Mouse (Mus musculus): ENCODE results near the gene Wdr70. TPM values are rescaled to one million over a fixed set of nuclear protein-coding genes. Genes with fewer than 3 reads are reported as not detected.
A peak's percentile ranks its signal among the peaks of the same experiment; 100 is the strongest.

Wdr70 gene
- polyA plus RNA-seq, 1 experiment from 2014 or later, result 82.7 TPM

DNA sequence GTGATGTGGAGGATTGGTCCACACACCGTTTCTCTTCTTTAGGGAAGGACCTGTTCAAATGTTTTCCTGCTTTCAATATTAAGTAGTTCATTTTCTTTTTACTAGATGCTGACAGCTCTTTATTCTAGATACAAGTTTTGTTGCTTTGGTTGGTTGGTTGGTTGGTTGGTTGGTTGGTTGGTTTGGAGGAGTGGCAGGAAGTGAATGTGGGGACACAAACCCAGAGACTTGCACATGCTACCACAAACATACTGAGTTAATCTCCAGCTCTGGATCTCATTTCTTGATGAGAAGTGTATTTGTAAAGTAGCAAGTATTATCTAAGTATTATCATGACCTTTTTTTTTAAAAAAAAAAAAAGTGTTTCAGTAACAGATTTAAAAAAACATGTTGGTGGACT, 120.4 kb downstream of the Wdr70 start:
- Histone ChIP-seq H3K9me3 (ENCODE audit: control insufficient read depth, low read length) (no peaks in the 10 kb centered on the region), H3K4me3 (ENCODE audit: low read depth, low read length) (no peak overlapping the region), H3K4me2 (replicated peaks; ENCODE audit: low read depth, low read length) (no peak overlapping the region), H3K27ac (ENCODE audit: low read depth, low read length) (no peak overlapping the region), H3K27me3 (ENCODE audit: control insufficient read depth, insufficient read depth, low read length) (no peaks in the 10 kb centered on the region), H3K36me3 (ENCODE audit: control insufficient read depth, insufficient read depth, low read length) (no peaks in the 10 kb centered on the region), H3K4me1 (replicated peaks; ENCODE audit: control insufficient read depth, insufficient read depth, low read length) (no peaks in the 10 kb centered on the region), H3K9ac (ENCODE audit: low read depth, low read length) (no peak overlapping the region)
- DNase-seq (ENCODE audit: low spot score) (no peak), ATAC-seq (ENCODE audit: low FRiP score) (no peak)
- 95% methylated on average over 1 of the region's 1 CpGs for WGBS

DNA sequence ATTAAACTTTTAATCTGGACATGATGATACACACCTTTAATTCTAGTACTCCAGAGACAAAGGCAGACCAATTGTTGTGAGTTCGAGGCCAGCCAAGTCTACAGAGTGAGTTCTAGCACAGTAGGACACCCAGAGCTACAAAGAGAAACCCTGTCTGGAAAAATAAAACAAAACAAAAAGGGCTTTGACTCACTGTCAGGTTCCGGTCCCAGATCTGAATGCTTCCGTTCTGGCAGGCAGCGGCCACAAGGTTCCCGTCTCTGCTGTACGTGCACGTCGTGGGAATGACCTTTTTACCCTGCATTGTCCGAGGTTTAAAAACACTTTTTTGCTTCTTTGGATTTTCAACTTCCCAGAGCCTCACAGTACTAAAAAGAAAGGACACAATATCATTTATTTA, 122.2 kb downstream of the Wdr70 start:
- Histone ChIP-seq H3K9ac (ENCODE audit: low read depth, low read length) (no peak overlapping the region), H3K4me1 (replicated peaks; ENCODE audit: control insufficient read depth, insufficient read depth, low read length) (no peaks in the 10 kb centered on the region), H3K27ac (ENCODE audit: low read depth, low read length) (no peak overlapping the region), H3K27me3 (ENCODE audit: control insufficient read depth, insufficient read depth, low read length) (no peaks in the 10 kb centered on the region), H3K4me2 (replicated peaks; ENCODE audit: low read depth, low read length) (no peak overlapping the region), H3K9me3 (ENCODE audit: control insufficient read depth, low read length) (no peaks in the 10 kb centered on the region), H3K36me3 (ENCODE audit: control insufficient read depth, insufficient read depth, low read length) (no peaks in the 10 kb centered on the region), H3K4me3 (ENCODE audit: low read depth, low read length) (no peak overlapping the region)
- ATAC-seq (ENCODE audit: low FRiP score), result no peak
- WGBS, result 45% methylated on average over 9 of the region's 9 CpGs
- peak; percentile 2 for DNase-seq (ENCODE audit: low spot score)

DNA sequence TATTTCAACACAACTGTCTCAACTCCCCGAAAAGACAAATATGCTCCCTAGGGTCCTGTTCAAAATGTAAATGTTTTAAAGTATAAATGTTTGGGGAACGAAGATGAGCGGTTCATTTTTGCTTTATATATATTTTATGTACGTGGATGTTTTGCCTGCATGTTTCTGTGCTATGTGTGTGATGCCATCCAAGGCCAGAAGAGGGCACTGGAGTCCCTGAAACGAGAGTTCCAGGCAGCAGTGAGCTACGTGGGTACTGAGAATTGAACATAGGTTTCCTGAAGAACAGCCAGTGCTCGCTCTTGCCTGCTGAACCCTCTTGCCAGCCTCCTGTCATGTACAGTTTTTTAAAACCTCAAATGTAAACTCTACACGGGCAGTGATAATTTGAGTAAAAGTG, 124.6 kb downstream of the Wdr70 start:
- H3K9ac ChIP-seq (ENCODE audit: low read depth, low read length), result no peak overlapping the region
- no peak overlapping the region for H3K4me3 ChIP-seq (ENCODE audit: low read depth, low read length)
- no peaks in the 10 kb centered on the region for H3K9me3 ChIP-seq (ENCODE audit: control insufficient read depth, low read length)
- no peak for ATAC-seq (ENCODE audit: low FRiP score)
- DNase-seq (ENCODE audit: low spot score), result peak; percentile 11
- no peak overlapping the region for H3K27ac ChIP-seq (ENCODE audit: low read depth, low read length)
- no peak overlapping the region for H3K4me2 ChIP-seq (replicated peaks; ENCODE audit: low read depth, low read length)
- no peaks in the 10 kb centered on the region for H3K36me3 ChIP-seq (ENCODE audit: control insufficient read depth, insufficient read depth, low read length)
- H3K4me1 ChIP-seq (replicated peaks; ENCODE audit: control insufficient read depth, insufficient read depth, low read length), result no peaks in the 10 kb centered on the region
- WGBS, result 86% methylated on average over 8 of the region's 8 CpGs
- H3K27me3 ChIP-seq (ENCODE audit: control insufficient read depth, insufficient read depth, low read length), result no peaks in the 10 kb centered on the region

DNA sequence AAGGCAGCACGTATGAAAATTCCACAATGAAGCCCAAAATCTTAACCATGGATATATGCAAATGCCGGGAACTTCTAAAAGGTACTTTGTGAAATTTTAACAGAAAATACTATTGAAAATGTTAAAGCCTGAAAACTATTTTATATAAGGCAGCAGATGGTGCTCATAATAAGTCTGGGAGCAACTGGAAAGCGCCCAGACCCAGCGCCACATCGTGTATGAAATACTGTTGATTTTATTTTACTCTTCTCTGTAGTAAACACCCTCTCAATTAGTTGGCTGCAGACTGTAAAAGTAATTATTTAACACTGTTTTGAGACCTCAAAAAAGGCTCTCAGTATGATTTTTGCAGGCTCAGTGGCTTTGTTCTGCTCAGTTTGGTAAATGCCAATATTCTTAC, 126.5 kb downstream of the Wdr70 start:
- DNase-seq (ENCODE audit: low spot score) (no peak), ATAC-seq (ENCODE audit: low FRiP score) (no peak)
- Histone ChIP-seq H3K36me3 (ENCODE audit: control insufficient read depth, insufficient read depth, low read length) (no peaks in the 10 kb centered on the region), H3K27ac (ENCODE audit: low read depth, low read length) (no peak overlapping the region), H3K9ac (ENCODE audit: low read depth, low read length) (no peak overlapping the region), H3K9me3 (ENCODE audit: control insufficient read depth, low read length) (no peaks in the 10 kb centered on the region), H3K4me2 (replicated peaks; ENCODE audit: low read depth, low read length) (no peak overlapping the region), H3K27me3 (ENCODE audit: control insufficient read depth, insufficient read depth, low read length) (no peaks in the 10 kb centered on the region), H3K4me3 (ENCODE audit: low read depth, low read length) (no peak overlapping the region), H3K4me1 (replicated peaks; ENCODE audit: control insufficient read depth, insufficient read depth, low read length) (no peaks in the 10 kb centered on the region)
- WGBS, result 96% methylated on average over 5 of the region's 5 CpGs

DNA sequence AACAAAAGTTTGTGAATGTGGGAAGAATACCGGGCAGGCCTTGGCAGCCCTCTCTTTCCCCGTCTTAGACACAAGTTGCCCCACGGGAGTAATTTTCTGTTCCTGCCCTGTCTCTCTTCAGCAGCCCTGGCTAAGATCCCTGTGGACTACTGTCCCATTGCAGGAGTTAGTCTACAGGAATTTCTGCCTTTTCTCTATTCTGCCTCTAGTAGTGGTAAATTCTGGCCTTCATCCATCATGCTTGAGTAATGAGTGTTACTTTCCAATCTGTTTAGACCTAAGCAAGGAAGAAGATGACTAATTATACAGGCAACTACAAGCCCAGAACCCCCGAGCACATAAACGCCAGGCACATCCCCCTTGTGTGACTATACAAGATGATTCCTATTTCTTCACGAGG, 136.2 kb downstream of the Wdr70 start:
- no peaks in the 10 kb centered on the region for H3K36me3 ChIP-seq (ENCODE audit: control insufficient read depth, insufficient read depth, low read length)
- no peaks in the 10 kb centered on the region for H3K9me3 ChIP-seq (ENCODE audit: control insufficient read depth, low read length)
- DNase-seq (ENCODE audit: low spot score), result no peak
- H3K27me3 ChIP-seq (ENCODE audit: control insufficient read depth, insufficient read depth, low read length), result no peaks in the 10 kb centered on the region
- no peak overlapping the region for H3K4me2 ChIP-seq (replicated peaks; ENCODE audit: low read depth, low read length)
- ATAC-seq (ENCODE audit: low FRiP score), result no peak
- no peak overlapping the region for H3K27ac ChIP-seq (ENCODE audit: low read depth, low read length)
- no peak overlapping the region for H3K4me3 ChIP-seq (ENCODE audit: low read depth, low read length)
- WGBS, result 88% methylated on average over 6 of the region's 6 CpGs
- H3K4me1 ChIP-seq (replicated peaks; ENCODE audit: control insufficient read depth, insufficient read depth, low read length), result no peaks in the 10 kb centered on the region
- H3K9ac ChIP-seq (ENCODE audit: low read depth, low read length), result no peak overlapping the region

DNA sequence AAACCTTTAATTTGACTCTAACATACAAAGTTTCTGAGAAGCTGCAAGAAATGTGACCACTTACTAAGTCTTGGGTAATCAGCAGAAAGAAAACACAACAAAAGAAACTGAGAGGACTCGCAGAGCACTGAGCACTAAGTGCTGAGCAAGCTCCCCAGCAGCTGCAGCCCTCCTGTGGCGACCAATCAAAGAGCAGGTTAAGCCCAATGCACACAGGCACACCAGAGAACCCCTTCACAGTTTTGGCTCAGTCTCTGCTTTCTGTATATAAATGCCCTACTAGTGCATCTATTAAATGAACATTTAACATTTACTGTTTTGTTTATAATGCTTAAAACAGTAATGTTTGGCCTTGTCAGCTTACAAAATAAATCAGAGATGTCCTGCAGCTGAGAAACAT, 137.5 kb downstream of the Wdr70 start:
- ATAC-seq (ENCODE audit: low FRiP score) (no peak), DNase-seq (ENCODE audit: low spot score) (no peak)
- Histone ChIP-seq H3K4me2 (replicated peaks; ENCODE audit: low read depth, low read length) (no peak overlapping the region), H3K27me3 (ENCODE audit: control insufficient read depth, insufficient read depth, low read length) (no peaks in the 10 kb centered on the region), H3K36me3 (ENCODE audit: control insufficient read depth, insufficient read depth, low read length) (no peaks in the 10 kb centered on the region), H3K27ac (ENCODE audit: low read depth, low read length) (no peak overlapping the region), H3K4me1 (replicated peaks; ENCODE audit: control insufficient read depth, insufficient read depth, low read length) (no peaks in the 10 kb centered on the region), H3K9me3 (ENCODE audit: control insufficient read depth, low read length) (no peaks in the 10 kb centered on the region), H3K9ac (ENCODE audit: low read depth, low read length) (no peak overlapping the region), H3K4me3 (ENCODE audit: low read depth, low read length) (no peak overlapping the region)
- WGBS, result 24% methylated on average over 2 of the region's 2 CpGs

DNA sequence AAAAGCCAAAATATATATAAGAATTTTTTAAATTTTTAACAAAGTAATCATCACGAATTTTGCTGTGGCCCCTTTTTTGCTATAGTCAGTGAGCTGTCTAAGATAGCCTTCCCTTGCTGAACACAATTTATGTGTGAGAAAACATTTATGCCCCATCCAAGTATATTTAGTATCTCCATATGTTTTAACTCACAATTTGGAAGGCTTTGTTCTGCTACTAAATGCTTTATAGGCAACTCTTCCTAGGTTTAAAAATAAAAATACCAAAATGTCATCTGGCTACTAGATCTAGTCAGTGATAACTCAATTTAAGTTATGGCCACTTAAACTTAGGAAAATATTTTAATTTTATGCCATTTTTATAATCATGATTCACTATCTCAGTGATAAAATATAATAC, 142.1 kb downstream of the Wdr70 start:
- Histone ChIP-seq H3K4me3 (ENCODE audit: low read depth, low read length) (no peak overlapping the region), H3K36me3 (ENCODE audit: control insufficient read depth, insufficient read depth, low read length) (no peaks in the 10 kb centered on the region), H3K27ac (ENCODE audit: low read depth, low read length) (no peak overlapping the region), H3K27me3 (ENCODE audit: control insufficient read depth, insufficient read depth, low read length) (no peaks in the 10 kb centered on the region), H3K4me2 (replicated peaks; ENCODE audit: low read depth, low read length) (no peak overlapping the region), H3K9me3 (ENCODE audit: control insufficient read depth, low read length) (no peaks in the 10 kb centered on the region), H3K4me1 (replicated peaks; ENCODE audit: control insufficient read depth, insufficient read depth, low read length) (no peaks in the 10 kb centered on the region), H3K9ac (ENCODE audit: low read depth, low read length) (no peak overlapping the region)
- no peak for DNase-seq (ENCODE audit: low spot score)
- ATAC-seq (ENCODE audit: low FRiP score), result no peak
- WGBS, result 84% methylated on average over 1 of the region's 1 CpGs

DNA sequence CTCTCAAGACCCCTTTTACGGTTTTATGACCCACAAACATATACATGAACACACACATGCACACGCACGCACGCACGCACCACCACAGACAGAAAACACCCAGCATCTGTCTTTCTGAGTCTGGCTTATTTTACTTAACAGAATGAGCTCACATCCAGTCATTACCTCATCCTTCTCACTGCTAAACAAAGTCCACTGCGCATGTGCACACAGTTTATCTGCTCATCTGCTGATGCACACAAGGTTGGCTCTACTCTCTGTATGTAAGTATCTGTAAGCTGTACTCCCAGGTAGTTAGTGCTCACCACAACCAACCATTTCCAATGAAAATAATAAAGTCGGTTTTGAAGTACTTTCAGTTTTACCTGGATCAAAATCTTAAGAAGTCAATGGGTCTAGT, 148.4 kb downstream of the Wdr70 start:
- Histone ChIP-seq H3K9me3 (ENCODE audit: control insufficient read depth, low read length) (no peaks in the 10 kb centered on the region), H3K36me3 (ENCODE audit: control insufficient read depth, insufficient read depth, low read length) (no peaks in the 10 kb centered on the region), H3K9ac (ENCODE audit: low read depth, low read length) (no peak overlapping the region), H3K27ac (ENCODE audit: low read depth, low read length) (no peak overlapping the region), H3K4me3 (ENCODE audit: low read depth, low read length) (no peak overlapping the region), H3K27me3 (ENCODE audit: control insufficient read depth, insufficient read depth, low read length) (no peaks in the 10 kb centered on the region), H3K4me2 (replicated peaks; ENCODE audit: low read depth, low read length) (no peak overlapping the region), H3K4me1 (replicated peaks; ENCODE audit: control insufficient read depth, insufficient read depth, low read length) (no peaks in the 10 kb centered on the region)
- ATAC-seq (ENCODE audit: low FRiP score) (no peak), DNase-seq (ENCODE audit: low spot score) (no peak)
- WGBS, result 94% methylated on average over 7 of the region's 7 CpGs

DNA sequence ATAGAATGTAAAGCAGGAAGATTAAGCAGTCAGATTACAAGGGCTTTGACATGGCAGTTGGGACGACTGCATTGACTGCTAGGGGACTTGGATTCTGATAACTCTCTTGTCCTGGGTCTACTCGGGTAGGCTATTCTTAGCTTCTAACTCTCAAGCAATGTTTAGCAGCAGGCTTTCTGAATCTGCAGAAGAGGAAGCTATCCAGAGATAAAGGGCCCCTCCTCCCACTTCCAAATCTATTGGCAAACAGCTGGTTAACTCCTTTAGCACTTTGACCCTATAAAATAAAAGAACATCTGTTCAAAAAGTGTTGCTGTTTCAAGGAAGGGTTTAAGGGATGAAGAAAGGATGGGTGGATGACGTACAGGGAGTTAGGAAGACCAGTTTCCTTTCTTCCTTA, 157.3 kb downstream of the Wdr70 start:
- H3K4me3 ChIP-seq (ENCODE audit: low read depth, low read length), result no peak overlapping the region
- DNase-seq (ENCODE audit: low spot score) (no peak), ATAC-seq (ENCODE audit: low FRiP score) (no peak)
- H3K36me3 ChIP-seq (ENCODE audit: control insufficient read depth, insufficient read depth, low read length), result no peaks in the 10 kb centered on the region
- H3K27ac ChIP-seq (ENCODE audit: low read depth, low read length), result no peak overlapping the region
- H3K9me3 ChIP-seq (ENCODE audit: control insufficient read depth, low read length), result no peaks in the 10 kb centered on the region
- 68% methylated on average over 3 of the region's 3 CpGs for WGBS
- no peak overlapping the region for H3K4me2 ChIP-seq (replicated peaks; ENCODE audit: low read depth, low read length)
- H3K27me3 ChIP-seq (ENCODE audit: control insufficient read depth, insufficient read depth, low read length), result no peaks in the 10 kb centered on the region
- H3K4me1 ChIP-seq (replicated peaks; ENCODE audit: control insufficient read depth, insufficient read depth, low read length), result no peaks in the 10 kb centered on the region
- no peak overlapping the region for H3K9ac ChIP-seq (ENCODE audit: low read depth, low read length)
